Mouse (Mus musculus) heart, embryonic 14.5 days (tissue): ENCODE results near the gene Gas2l1. TPM values are rescaled to one million over a fixed set of nuclear protein-coding genes. Genes with fewer than 3 reads are reported as not detected.
A peak's percentile ranks its signal among the peaks of the same experiment; 100 is the strongest.

Experiments
- ATAC-seq: fragments of 200-750 bp; cut with Nextera tagmentation; 2 replicates; pipeline ENCODE4 v1.8.0; 2017; ENCODE audit warnings: low read depth, moderate TSS enrichment; ENCODE audit not compliant: insufficient number of reproducible peaks, insufficient read depth, low FRiP score
- H3K27ac ChIP-seq, 2 experiments: fragments of 200-500 bp in 1 of 2; fragments of 300-500 bp in 1 of 2; sonication (generic) in 1 of 2; replicated peaks in 1 of 2; 2 replicates each; pipeline ENCODE4 v1.5.1; 2012 to 2014; ENCODE audit warnings: low read depth in 2 of 2, low read length in 2 of 2, control low read depth in 1 of 2, mild to moderate bottlenecking in 1 of 2, mixed read lengths in 1 of 2; ENCODE audit not compliant: control insufficient read depth in 1 of 2, insufficient read depth in 1 of 2
- H3K27me3 ChIP-seq: fragments of 300-500 bp; sonication (generic); 2 replicates; pipeline ENCODE4 v1.6.1; 2014; ENCODE audit warnings: mild to moderate bottlenecking, low read length, control low read depth; ENCODE audit not compliant: control insufficient read depth, insufficient read depth
- H3K36me3 ChIP-seq: fragments of 300-500 bp; sonication (generic); 2 replicates; pipeline ENCODE4 v1.6.1; 2014; ENCODE audit warnings: mild to moderate bottlenecking, control low read depth, low read length, mixed read lengths; ENCODE audit not compliant: control insufficient read depth, insufficient read depth
- H3K4me1 ChIP-seq, 2 experiments: fragments of 200-500 bp in 1 of 2; fragments of 300-500 bp in 1 of 2; sonication (generic) in 1 of 2; 2 replicates each; pipeline ENCODE4 v1.6.1; 2012 to 2014; ENCODE audit warnings: low read length in 2 of 2, control low read depth in 1 of 2, mixed read lengths in 1 of 2; ENCODE audit not compliant: control insufficient read depth in 2 of 2, insufficient read depth in 2 of 2
- H3K4me2 ChIP-seq: fragments of 300-500 bp; sonication (generic); 2 replicates; pipeline ENCODE4 v1.6.1; 2014; ENCODE audit warnings: mild to moderate bottlenecking, low read length
- H3K4me3 ChIP-seq, 2 experiments: fragments of 200-500 bp in 1 of 2; fragments of 300-500 bp in 1 of 2; sonication (generic) in 1 of 2; 2 replicates each; pipeline ENCODE4 v1.5.1; 2012 to 2014; ENCODE audit warnings: low read length in 2 of 2, mild to moderate bottlenecking in 2 of 2, control low read depth in 1 of 2, low read depth in 1 of 2, moderate library complexity in 1 of 2; ENCODE audit not compliant: control insufficient read depth in 1 of 2, insufficient read depth in 1 of 2
- H3K9ac ChIP-seq: fragments of 300-500 bp; sonication (generic); 2 replicates; pipeline ENCODE4 v1.6.1; 2014; ENCODE audit warnings: mild to moderate bottlenecking, low read length
- H3K9me3 ChIP-seq: fragments of 300-500 bp; sonication (generic); 2 replicates; pipeline ENCODE4 v1.6.1; 2016; ENCODE audit warnings: low read length, control low read depth; ENCODE audit not compliant: control insufficient read depth
- WGBS: fragments of 180-500 bp; shearing (Covaris S2); extraction: QIAGEN DNeasy Blood & Tissue Kit; methylation state at CpG from one replicate; pipeline ENCODE4 v1.1.7; 2014; 5-methylcytosine and 5-hydroxymethylcytosine counted together
- polyA plus RNA-seq: library from polyadenylated mRNA; unstranded; fragments of >200 nt; fragmentation: Nextera tagmentation; extraction: Ambion mirVana; gene quantifications from 2 replicates; pipeline ENCODE4 v1.2.1, GENCODE M21; 2014

Gene Gas2l1
- 22.4 and 24.6 TPM in 2 replicates for polyA plus RNA-seq

DNA sequence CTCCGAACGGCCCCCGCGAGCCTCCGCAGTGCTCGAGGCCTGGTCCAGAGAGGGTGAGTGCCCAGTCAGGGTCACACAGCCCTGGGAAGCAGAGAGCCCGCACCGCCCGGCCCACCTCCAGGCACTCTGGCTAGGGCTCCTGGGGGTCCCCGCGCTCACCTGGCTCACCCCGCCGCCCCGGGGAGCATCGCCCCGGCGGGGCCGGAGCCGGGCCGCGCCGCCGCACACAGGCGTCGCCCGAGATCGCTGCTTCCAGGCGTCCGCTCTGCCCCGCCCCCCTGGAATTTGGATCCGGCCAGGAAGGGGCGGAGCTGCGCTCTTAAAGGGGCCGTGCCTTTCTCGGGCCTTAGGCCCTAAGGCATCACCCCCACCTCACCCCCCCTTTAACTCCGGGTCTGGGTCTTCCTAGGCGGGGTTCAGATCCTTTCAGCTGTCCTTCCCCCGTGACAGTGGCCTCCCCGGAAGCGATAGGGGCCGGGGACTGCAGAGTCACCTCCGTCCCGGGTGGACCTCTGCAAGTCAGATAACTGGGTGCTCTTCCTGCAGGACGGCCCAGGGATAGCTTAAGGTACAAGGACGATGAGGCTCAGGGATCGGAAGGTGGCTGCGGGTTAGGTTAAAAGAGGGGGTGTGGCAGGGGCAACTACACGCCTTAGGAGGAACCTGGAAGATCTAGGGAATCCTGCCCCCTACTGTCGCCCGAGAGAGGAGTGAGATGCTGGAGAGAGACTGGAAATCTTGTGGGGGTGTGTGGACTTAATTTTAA lies at the start of gene Gas2l1:
TSS of gene Gas2l1 (minus strand) at position 272 of the 766 bp plus-strand sequence.
- under 1% methylated on average over 49 of the region's 50 CpGs for WGBS
- peaks cover 18 to 39% of the 10 kb centered on the region in 2 experiments for H3K4me1 ChIP-seq
- peak within 1 kb of the TSS; percentile 88 for H3K4me2 ChIP-seq
- ATAC-seq = peak; percentile 83
- peak within 1 kb of the TSS; percentile 57 to 65 for H3K4me3 ChIP-seq
- peaks cover 32% of the 10 kb centered on the region for H3K36me3 ChIP-seq
- peak within 1 kb of the TSS; percentile 2 to 64; a peak in 1 of 4 replicates for H3K27ac ChIP-seq
- peaks cover 30% of the 10 kb centered on the region for H3K27me3 ChIP-seq
- no peaks in the 10 kb centered on the region for H3K9me3 ChIP-seq
- H3K9ac ChIP-seq = peak within 1 kb of the TSS; percentile 73

DNA sequence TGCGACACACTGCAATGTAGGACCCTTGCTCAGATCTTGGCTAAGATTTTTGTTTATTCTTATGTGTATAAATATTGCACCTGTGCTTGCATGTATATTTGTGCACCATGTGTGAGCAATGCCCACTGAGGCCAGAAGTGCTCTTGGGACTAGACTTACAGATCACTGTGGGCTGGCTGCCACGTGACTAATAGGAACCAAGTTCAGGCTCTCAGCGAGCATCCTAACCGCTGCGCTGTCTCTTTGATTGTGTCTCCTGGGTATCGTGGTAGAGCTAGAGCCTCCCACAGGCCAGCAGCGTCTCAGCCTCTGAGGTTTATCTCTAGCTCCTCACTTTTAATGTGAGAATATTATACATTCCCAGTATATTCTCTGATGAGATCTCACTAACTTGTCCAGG lies 48.5 kb upstream of the Gas2l1 start:
- Histone ChIP-seq H3K4me3 (no peak overlapping the region), H3K9me3 (no peaks in the 10 kb centered on the region), H3K36me3 (no peaks in the 10 kb centered on the region), H3K4me1 (peaks cover 14 to 16% of the 10 kb centered on the region in 2 experiments), H3K27me3 (no peaks in the 10 kb centered on the region), H3K27ac (no peak overlapping the region), H3K9ac (no peak overlapping the region), H3K4me2 (no peak overlapping the region)
- 78% methylated on average over 7 of the region's 7 CpGs for WGBS
- no peak for ATAC-seq

DNA sequence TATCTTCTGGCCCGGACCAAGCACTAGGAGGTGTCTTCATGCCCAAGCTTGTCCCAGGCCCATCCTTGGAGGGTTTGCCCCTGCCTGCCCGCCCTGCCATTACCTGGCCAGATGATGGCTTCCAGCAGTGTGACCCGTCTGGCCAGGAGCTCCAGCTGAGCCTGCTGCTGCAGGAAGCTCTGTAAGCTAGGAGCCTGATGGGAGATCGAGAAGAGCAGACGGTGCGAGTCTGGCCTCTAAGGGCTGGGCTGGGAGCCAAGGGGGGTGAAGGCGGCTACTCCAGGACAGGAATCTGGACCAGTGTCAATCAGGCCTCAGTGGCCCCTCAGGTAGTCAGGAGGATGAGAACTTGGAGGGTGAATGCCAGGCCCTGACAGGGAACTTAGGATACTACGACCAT lies 44.3 kb upstream of the Gas2l1 start:
- H3K4me1 ChIP-seq = peaks cover 14 to 16% of the 10 kb centered on the region in 2 experiments
- ATAC-seq = no peak
- peaks cover 13% of the 10 kb centered on the region for H3K36me3 ChIP-seq
- no peaks in the 10 kb centered on the region for H3K27me3 ChIP-seq
- H3K9me3 ChIP-seq = no peaks in the 10 kb centered on the region
- 45% methylated on average over 8 of the region's 8 CpGs for WGBS
- H3K4me2 ChIP-seq = no peak overlapping the region
- H3K9ac ChIP-seq = no peak overlapping the region
- no peak overlapping the region for H3K27ac ChIP-seq
- no peak overlapping the region for H3K4me3 ChIP-seq

DNA sequence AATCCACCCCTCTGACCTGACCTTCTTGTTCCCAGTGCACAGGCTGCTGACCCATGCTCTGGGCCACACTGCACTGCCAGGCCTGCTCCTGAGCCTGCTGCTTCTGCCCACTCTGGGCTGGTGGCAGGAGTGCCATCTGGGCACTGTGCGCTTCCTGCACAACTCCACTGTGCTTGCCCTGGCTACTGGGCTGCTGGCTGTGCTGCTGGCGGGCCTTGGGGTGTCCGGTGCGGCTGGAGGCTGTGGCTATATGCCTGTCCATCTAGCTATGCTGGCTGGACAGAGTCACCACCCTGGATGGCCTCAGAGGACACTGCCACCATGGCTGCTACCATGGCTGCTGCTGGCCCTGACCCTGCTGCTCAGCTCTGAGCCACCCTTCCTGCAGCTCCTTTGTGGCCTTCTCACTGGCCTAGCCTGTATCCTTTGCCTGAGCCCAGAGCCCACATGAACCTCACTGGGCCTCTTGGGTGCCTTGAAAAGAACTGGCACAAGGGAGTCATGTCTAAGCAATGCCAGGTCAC lies 38.9 kb upstream of the Gas2l1 start:
- Histone ChIP-seq H3K27me3 (no peaks in the 10 kb centered on the region), H3K27ac (no peak overlapping the region), H3K9ac (no peak overlapping the region), H3K4me3 (no peak overlapping the region), H3K4me2 (no peak overlapping the region), H3K36me3 (peaks cover 34% of the 10 kb centered on the region), H3K4me1 (peaks cover 7 to 9% of the 10 kb centered on the region in 2 experiments), H3K9me3 (no peaks in the 10 kb centered on the region)
- WGBS = 96% methylated on average over 4 of the region's 4 CpGs
- ATAC-seq = no peak

DNA sequence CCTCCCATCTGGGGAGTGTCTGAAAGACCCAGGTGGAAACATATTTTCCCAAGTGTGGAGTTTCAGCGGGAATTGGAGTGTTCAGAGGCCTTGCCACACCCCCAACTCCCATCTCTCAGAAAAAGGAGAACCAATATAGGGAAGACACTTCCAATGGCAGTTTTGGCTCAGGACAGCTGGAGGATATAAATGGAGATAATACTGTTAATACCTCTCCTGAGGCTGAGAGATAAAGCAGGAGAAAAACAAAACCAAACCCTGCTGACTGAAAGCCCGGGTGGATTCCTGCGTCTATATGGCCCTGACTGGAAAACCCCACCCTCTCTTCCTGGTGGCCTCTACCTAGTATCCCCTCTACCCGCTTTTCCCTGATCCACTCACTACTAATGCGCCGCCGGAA lies 37.3 kb upstream of the Gas2l1 start:
- H3K27ac ChIP-seq = no peak overlapping the region
- H3K36me3 ChIP-seq = peaks cover 34% of the 10 kb centered on the region
- no peak overlapping the region for H3K4me3 ChIP-seq
- no peak for ATAC-seq
- 86% methylated on average over 7 of the region's 7 CpGs for WGBS
- no peak overlapping the region for H3K4me2 ChIP-seq
- no peaks in the 10 kb centered on the region for H3K9me3 ChIP-seq
- peaks cover 7 to 12% of the 10 kb centered on the region in 2 experiments for H3K4me1 ChIP-seq
- H3K9ac ChIP-seq = no peak overlapping the region
- no peaks in the 10 kb centered on the region for H3K27me3 ChIP-seq

DNA sequence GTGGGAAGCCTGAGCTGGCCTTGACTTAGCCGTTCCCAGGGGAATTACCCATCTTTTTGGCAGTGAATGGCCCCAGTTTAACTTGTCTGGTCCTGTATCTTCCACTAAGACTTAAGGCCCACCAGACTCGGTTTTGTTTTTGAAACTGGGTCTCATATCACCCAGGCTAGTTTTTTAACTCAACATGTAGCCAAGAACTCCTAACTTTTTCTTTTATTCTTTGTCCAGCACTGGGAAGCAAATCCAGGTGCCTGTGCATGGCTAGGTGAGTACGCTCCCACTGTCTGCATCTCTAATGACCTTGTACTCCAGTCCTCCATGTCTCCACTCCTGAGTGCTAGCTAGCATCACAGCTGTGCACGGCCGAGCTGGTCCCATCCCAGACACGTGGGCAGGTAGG lies 36.5 kb upstream of the Gas2l1 start:
- WGBS = 86% methylated on average over 6 of the region's 6 CpGs
- no peak for ATAC-seq

DNA sequence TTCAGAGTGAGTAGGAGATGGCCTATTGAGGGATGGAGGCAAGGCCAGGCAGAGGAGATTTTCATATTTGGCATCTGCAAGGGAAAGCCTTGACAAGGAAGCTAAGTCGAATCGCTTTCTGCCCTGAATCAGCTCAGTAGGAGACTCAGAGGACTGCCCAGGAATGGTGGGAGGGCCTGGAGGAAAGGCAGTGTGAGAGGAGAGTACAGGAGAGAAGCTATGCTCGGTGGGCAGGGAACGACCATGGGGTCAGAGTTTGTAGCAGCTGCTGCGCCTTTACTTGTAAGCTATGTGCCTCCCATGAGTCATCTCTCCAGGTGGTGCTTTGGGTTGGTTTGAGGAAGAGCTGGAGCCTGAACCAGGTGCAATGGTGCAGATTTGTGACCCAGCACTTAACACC lies 35.7 kb upstream of the Gas2l1 start:
- Histone ChIP-seq H3K27ac (no peak overlapping the region), H3K27me3 (no peaks in the 10 kb centered on the region), H3K4me1 (peaks cover 11 to 27% of the 10 kb centered on the region in 2 experiments), H3K9me3 (no peaks in the 10 kb centered on the region), H3K36me3 (peaks cover 34% of the 10 kb centered on the region), H3K9ac (peak overlapping the region; percentile 100; the same call in 1 of the 2 replicates), H3K4me2 (peak overlapping the region; percentile 90), H3K4me3 (peak overlapping the region in 1 of 2 experiments; percentile 98; a peak in 1 of 4 replicates)
- no peak for ATAC-seq
- WGBS = 71% methylated on average over 5 of the region's 5 CpGs

More for the DNA sequence above, 36.5 kb upstream of the Gas2l1 start:
- no peaks in the 10 kb centered on the region for H3K27me3 ChIP-seq
- peaks cover 34% of the 10 kb centered on the region for H3K36me3 ChIP-seq
- no peak overlapping the region for H3K27ac ChIP-seq
- H3K9ac ChIP-seq = no peak overlapping the region
- H3K9me3 ChIP-seq = no peaks in the 10 kb centered on the region
- H3K4me2 ChIP-seq = no peak overlapping the region
- peaks cover 8 to 18% of the 10 kb centered on the region in 2 experiments for H3K4me1 ChIP-seq
- H3K4me3 ChIP-seq = no peak overlapping the region
